Mouse (Mus musculus): ENCODE measurements at regions not wholly inside any gene's neighbourhood (a gene's known extent, or its start where the extent isn't known, plus 50 kb on each side); places are given as distances from the start of the nearest gene placed in this dataset.

DNA sequence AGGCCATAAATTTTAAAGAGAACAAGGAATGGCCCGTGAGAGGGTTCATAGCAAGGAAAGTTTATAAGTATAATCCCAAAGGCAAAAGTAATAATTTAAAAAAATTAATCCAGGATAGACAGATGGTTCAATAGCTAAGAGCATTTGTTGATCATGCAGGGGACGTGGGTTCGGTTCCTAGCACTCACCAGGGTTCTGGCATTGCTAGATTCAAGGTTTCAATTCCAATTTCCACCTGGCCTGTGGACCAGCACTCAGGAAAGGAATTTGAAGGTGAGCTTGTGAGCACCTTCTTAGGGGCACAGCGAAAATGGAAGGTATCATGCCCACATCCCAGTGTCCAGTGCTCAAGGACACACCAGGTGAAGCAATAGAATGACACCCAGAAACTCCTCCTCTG is 278.2 kb downstream of the Cbln4 start:
- TF ChIP-seq CTCF (IDR thresholded peaks at IDR 0.05; ENCODE audit: extremely low read depth, insufficient read length, insufficient replicate concordance, low read depth, low read length) (no peak), POLR2A (IDR thresholded peaks at IDR 0.05; ENCODE audit: low read depth, low read length) (no peak)
